Mouse (Mus musculus) megakaryocyte, adult 5-6 weeks (primary cell): Measurements from ENCODE around the gene Gm45062. TPM values are rescaled to one million over a fixed set of nuclear protein-coding genes. Genes with fewer than 3 reads are reported as not detected.
A peak's percentile ranks its signal among the peaks of the same experiment; 100 is the strongest.
"Not testable (repeated sequence)": the region's sequence is repeated elsewhere in the genome, so short reads cannot be mapped to it uniquely, and the experiment has no call there.

Source experiments
- ATAC-seq: 2 replicates; pipeline ENCODE4 v1.8.0; 2016; ENCODE audit warnings: mild to moderate bottlenecking, inconsistent platforms; ENCODE audit not compliant: poor library complexity, severe bottlenecking
- total RNA-seq, 2 experiments: library from RNA; stranded (forward) in 1 of 2; stranded (reverse) in 1 of 2; fragments of 153-499, 151-499 nt in 1 of 2; fragments of 221-1000, 200-1000 nt in 1 of 2; gene quantifications; 2 replicates each; pipeline versions ENCODE4 v1.2.3 to v1.2.4; 2015 to 2017

The Gm45062 gene
- total RNA-seq, 2 experiments from 2014 or later = 3.2 to 8.0 TPM

GRCm38 (mm10) chr6:8307878-8308775 is 48.9 kb downstream of the Gm45062 start:
- ATAC-seq = no peak

DNA sequence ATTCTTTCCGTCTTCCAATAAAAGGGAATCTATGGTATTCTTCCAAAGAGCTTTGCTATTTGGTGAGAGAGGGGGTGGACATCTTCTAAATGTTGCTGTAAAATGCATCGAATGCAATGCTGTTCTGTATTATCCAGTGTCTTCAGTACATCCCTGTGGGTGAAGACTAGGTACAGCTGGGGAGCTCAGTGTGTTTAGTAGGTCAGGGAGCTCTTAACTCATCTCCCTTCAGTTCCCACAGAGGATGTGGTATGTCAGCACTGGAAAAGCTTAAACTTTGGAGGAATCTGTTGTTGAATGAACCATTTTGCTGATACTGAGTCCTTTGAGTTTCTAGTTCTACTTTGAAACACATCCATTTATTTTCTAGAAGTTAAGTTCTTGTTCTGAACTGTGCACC is 53.3 kb downstream of the Gm45062 start:
- no peak for ATAC-seq

- no peak for ATAC-seq
Observed at GRCm38 (mm10) chr6:8316201-8316600, 57.0 kb downstream of the Gm45062 start.

GRCm38 (mm10) chr6:8319591-8319990 is 60.3 kb downstream of the Gm45062 start:
- no peak for ATAC-seq

- not testable (repeated sequence) for ATAC-seq
Observed at GRCm38 (mm10) chr6:8331496-8331895, 72.2 kb downstream of the Gm45062 start.

GRCm38 (mm10) chr6:8333380-8333779 is 74.1 kb downstream of the Gm45062 start:
- ATAC-seq = no peak

DNA sequence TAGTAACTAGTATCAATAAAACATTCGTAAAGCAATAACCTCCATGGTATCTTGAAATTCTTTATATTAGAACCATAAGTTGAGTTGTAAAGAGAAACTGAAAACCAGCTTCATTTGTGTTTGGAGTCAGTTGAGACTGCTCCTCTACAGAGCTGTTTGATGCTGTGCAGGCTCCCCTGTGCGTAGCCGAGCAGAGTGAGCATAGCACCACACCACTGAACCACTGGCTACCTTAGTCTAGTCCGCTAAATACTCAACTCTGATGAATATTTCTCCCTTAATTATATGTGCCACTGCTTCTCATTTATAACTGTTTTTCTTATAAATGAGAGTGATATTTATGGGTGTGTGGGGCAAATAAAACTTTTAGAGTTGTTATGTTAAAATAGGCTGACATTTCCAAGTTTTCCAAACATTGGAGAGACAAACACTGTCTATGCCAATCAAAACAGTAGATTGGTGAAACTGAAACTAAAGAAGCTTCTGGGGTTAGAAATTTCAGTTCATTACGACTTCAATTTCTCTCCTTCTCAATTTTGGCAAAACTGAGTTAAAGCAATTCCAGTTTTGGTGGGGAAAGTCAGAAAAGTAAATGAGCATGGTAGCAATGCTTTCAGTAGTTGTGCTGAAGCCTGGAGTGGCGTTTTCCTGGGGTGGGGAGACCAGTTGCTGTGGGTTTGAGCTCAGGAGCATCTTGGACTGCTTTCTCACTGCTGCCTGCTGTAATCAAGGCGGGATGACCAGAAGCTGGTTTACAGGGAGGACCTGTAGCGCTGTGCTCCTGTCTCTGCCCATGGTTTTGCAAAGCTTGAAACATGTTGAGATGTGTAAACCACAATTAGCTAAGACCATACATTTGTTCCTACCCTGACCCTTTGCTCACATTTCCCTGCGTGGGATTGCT is 77.5 kb downstream of the Gm45062 start:
- no peak for ATAC-seq

DNA sequence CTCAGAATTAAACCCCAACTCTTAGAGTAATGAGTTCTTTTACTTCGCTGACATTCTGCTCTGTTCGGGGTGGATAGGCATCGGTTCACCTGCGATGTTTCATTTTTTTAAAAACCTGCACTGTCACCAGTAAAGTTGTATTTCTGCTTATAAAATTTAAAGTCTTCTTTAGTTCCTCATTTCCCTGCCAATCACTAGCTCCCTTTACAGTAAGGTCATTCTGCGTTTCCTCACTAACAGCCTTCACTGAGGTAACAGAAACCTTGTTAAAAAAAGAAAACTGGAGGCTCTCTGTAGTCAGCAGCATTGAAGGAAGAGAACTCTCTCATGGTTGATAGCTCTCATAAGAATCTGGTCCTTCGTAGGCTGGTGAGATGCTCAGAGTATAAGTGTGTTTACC is 80.2 kb downstream of the Gm45062 start:
- ATAC-seq = peak; percentile 88

DNA sequence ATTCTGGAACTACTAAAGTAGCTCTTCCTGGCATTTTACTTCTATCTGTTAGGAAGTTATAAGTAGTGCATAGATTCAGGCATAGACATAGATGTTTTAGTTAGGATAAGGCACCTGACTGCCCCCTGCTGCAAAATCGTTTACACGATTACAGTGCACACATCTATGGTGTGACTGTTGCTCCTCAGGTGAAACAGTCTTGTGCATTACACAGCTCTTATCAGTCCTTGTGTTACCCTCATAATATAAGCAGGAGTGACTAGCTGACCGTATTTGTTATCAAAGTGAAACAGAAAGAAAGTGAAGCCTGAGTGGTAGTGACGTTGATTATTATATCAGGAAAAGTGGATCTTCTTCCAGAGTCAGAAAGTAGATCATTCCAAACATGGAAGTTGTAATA is 84.0 kb downstream of the Gm45062 start:
- no peak for ATAC-seq

- ATAC-seq = peak; percentile 99
Observed at GRCm38 (mm10) chr6:8345219-8345856, 86.1 kb downstream of the Gm45062 start.

DNA sequence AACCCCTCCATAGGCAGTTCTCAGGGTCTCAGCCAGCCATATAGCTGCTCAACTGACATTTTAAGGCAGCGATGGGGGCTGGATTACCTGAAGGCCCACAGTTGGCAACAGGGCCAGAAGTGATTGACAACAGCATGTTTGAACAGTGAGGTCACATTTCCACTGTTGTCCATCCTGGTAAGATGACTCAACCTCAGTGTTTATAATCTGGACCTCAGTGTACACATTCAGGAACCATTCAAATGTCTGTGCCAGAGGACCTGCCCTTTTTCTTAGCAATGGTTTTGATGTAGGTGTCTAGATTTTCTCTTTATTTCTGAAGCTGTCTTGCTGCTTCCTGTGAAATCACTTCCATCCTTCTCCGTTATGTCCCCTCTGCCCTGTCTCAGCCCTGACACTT is 87.9 kb downstream of the Gm45062 start:
- ATAC-seq = no peak

GRCm38 (mm10) chr6:8348344-8348743 is 89.1 kb downstream of the Gm45062 start:
- no peak for ATAC-seq

GRCm38 (mm10) chr6:8349060-8349670 is 89.9 kb downstream of the Gm45062 start:
- ATAC-seq = no peak

- no peak for ATAC-seq
Observed at GRCm38 (mm10) chr6:8351507-8351906, 92.3 kb downstream of the Gm45062 start.

DNA sequence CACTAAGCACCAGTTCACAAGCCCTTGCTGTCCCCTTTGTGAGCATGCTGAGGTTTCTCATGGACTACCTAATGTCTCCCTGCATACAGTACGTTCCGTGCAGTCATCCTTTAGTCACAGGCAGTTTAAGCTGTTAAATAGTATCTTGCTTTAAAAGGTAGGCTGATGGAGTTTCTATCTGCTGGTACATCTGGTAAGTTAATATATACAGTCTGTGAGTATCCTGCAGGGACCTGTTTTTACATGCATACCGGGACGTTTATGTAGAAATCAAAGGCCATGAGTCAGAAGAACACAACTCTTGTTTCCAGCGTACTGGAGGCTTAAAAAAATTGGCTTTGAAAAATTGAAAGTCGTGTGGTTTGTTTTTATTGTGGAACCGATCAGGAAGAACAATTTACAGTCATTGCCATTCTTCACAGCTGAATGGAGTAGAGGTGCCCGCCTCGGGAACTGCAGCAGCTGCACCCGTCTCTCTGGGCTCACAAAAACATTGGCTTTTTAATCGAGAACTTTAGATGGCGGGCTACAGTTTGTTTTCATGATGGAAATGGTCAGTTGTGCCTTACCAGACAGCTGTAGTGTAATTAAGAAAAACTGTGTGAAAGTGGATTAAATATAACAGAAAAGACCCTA is 93.4 kb downstream of the Gm45062 start:
- no peak for ATAC-seq

GRCm38 (mm10) chr6:8353461-8353860 is 94.2 kb downstream of the Gm45062 start:
- no peak for ATAC-seq

- ATAC-seq = no peak
Observed at GRCm38 (mm10) chr6:8354846-8355245, 95.6 kb downstream of the Gm45062 start.

DNA sequence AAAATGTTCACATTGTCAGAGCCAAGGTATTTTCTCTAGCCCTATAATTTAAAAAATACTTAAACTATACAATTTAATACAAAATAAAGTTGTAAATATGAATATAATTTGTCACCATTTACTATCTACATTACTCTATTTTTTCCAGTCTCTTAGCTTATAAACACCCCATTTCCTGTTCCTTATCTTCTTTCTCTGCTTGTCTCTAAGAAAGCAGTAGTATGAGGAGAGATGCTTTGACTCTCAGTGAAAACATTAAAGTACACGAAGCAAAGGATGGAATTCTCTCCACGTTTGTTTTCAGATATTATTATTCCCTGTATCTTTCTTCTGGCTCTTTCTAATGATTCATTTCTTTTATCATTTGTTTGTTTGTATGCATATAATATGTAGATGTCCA is 99.0 kb downstream of the Gm45062 start:
- no peak for ATAC-seq

DNA sequence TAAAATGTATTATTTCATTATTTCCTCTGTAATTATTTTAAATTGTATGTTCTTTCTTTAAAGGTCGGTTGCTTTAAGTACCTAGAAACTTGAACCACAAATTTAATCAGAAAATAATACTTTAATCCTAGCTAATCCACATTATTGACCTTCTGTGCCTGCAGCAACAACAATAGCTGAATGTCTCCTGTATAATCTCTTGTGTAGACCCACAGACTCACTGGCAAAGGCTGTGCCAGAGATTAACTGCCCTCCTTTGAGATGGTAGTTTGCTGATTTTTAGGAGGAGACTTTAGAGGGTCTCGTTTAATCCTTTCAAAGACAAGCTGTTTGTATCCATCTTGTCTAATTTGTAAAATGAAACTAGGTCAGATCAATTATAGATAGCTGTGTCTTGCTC is 99.5 kb downstream of the Gm45062 start:
- ATAC-seq = no peak

DNA sequence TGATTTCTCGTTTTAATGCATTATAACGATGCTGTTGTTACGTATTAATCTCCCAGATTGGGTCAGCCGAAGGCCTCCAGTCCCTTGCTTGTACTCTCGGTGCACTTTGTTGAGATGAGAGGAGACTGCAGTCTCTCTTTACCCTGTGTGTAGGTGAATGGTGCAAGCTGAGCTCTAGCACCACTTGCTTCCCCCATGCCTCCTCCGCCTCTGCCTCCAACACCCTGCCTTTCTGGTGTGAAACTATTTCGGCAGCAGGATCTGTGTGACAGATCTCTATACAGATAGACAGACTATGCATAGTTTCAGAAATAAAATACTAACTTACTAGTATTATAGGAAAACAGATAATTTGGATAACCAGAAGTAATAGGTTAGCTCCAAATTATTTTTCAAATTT is 101.6 kb downstream of the Gm45062 start:
- ATAC-seq = no peak
